Comparison of ENCODE assay signal across 9 mouse cellular contexts in the genomic region with DNA sequence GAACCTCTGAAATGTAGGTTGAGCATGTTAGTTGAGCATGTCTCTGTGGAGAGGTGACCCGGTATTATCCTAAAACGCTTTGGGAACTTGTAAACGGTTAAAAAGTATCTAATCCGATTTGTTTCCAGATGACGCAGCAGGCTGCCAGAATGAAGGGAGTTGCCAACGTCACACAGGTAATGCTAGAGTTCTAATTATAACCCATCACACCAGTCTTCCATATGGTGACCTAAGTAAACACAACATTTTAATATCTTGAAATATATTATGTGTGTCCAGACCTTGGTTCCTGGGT. TPM values are rescaled to one million over a fixed set of nuclear protein-coding genes. Genes with fewer than 3 reads are reported as not detected.
DNase-seq lines count a peak whose midpoint lies in the region; ATAC-seq and TF ChIP-seq lines count a peak whose summit lies in the region.
"Had no signal": no experiment of that assay in that cellular context is flagged by ENCODE, and none has a peak within 500 bp of the region (broad histone marks: within the 10 kb centered on the region; RNA-seq: fewer than 3 reads in every experiment).

No protein-coding gene starts in this region.

- no peak for DNase-seq in heart, postnatal 36 days
- no peak for DNase-seq in embryonic facial prominence, embryonic 11.5 days (ENCODE audit: low spot score)
- no peak for DNase-seq in intestine, embryonic 14.5 days (ENCODE audit: low spot score)
- no peak for DNase-seq in adrenal gland, adult 18-20 months (ENCODE audit: low spot score in 2 of 2)
- no peak for DNase-seq in lung, postnatal 4 days

- no peak for ATAC-seq in heart, embryonic 13.5 days (ENCODE audit: extremely low read depth, insufficient number of reproducible peaks, low FRiP score, low TSS enrichment)
- ATAC-seq in embryonic facial prominence, embryonic 11.5 days (replicated peaks; ENCODE audit: insufficient number of reproducible peaks, low FRiP score, low TSS enrichment, low read depth): no peak
- no peak for ATAC-seq in intestine, embryonic 14.5 days (replicated peaks; ENCODE audit: low FRiP score, low TSS enrichment, low read depth)

- H3K36me3 ChIP-seq in heart, embryonic 13.5 days: no peaks in the 10 kb centered on the region
- H3K36me3 ChIP-seq in E14TG2a.4 (ENCODE audit: insufficient read depth, low read length) (no peaks in the 10 kb centered on the region), myocyte (ENCODE audit: control insufficient read depth, insufficient read depth) (no peaks in the 10 kb centered on the region)
- H3K36me3 ChIP-seq in embryonic facial prominence, embryonic 11.5 days (replicated peaks; ENCODE audit: control insufficient read depth, insufficient read depth, low read depth, low read length): no peaks in the 10 kb centered on the region
- no peaks in the 10 kb centered on the region for H3K36me3 ChIP-seq in intestine, embryonic 14.5 days (ENCODE audit: control insufficient read depth, insufficient read depth, low read length)

- no peak overlapping the region for H3K27ac ChIP-seq in heart, embryonic 13.5 days (replicated peaks)
- no peak overlapping the region for H3K27ac ChIP-seq in embryonic facial prominence, embryonic 11.5 days (replicated peaks; ENCODE audit: low read depth, low read length)
- H3K27ac ChIP-seq in intestine, embryonic 14.5 days (ENCODE audit: low read depth): no peak overlapping the region

- no peak for TF ChIP-seq POLR2A in myocyte (IDR thresholded peaks at IDR 0.05; ENCODE audit: insufficient read length, low read depth)

- peak overlapping the region; percentile 77 for H3K4me2 ChIP-seq in heart, embryonic 13.5 days
- peak overlapping the region; percentile 52 for H3K4me2 ChIP-seq in embryonic facial prominence, embryonic 11.5 days (ENCODE audit: low read depth, low read length)
- peak overlapping the region; percentile 72 for H3K4me2 ChIP-seq in intestine, embryonic 14.5 days (ENCODE audit: low read length)
- peak overlapping the region; percentile 87 for H3K4me2 ChIP-seq in myocyte (ENCODE audit: low read depth)

- peak overlapping the region; percentile 75 for H3K9ac ChIP-seq in heart, embryonic 13.5 days
- peak overlapping the region; percentile 47 for H3K9ac ChIP-seq in embryonic facial prominence, embryonic 11.5 days (replicated peaks; ENCODE audit: low read length)
- peak overlapping the region; percentile 41 for H3K9ac ChIP-seq in intestine, embryonic 14.5 days (ENCODE audit: low read length)

- H3K4me1 ChIP-seq in heart, embryonic 13.5 days: peaks cover 19% of the 10 kb centered on the region
- peaks cover 14% of the 10 kb centered on the region for H3K4me1 ChIP-seq in E14TG2a.4 (replicated peaks; ENCODE audit: low read depth, low read length)
- H3K4me1 ChIP-seq in embryonic facial prominence, embryonic 11.5 days (ENCODE audit: control insufficient read depth, insufficient read depth, low read length): no peaks in the 10 kb centered on the region
- H3K4me1 ChIP-seq in intestine, embryonic 14.5 days (replicated peaks; ENCODE audit: control insufficient read depth, insufficient read depth, low read length): peaks cover 14% of the 10 kb centered on the region

- no peaks in the 10 kb centered on the region for H3K9me3 ChIP-seq in heart, embryonic 13.5 days
- H3K9me3 ChIP-seq in E14TG2a.4 (ENCODE audit: low read length): no peaks in the 10 kb centered on the region
- no peaks in the 10 kb centered on the region for H3K9me3 ChIP-seq in embryonic facial prominence, embryonic 11.5 days (replicated peaks; ENCODE audit: control insufficient read depth, low read length)
- no peaks in the 10 kb centered on the region for H3K9me3 ChIP-seq in intestine, embryonic 14.5 days (ENCODE audit: control insufficient read depth, low read length)

- H3K79me2 ChIP-seq in myocyte (ENCODE audit: control insufficient read depth, insufficient read depth): peaks cover 28% of the 10 kb centered on the region

- intact Hi-C loops in heart, postnatal 36 days (cut with DNase I): loop anchor here (1.0 to 5.0 kb wide), 4 partner anchors 102 to 312 kb away; no protein-coding TSS in a partner anchor

- TF ChIP-seq CTCF in E14TG2a.4 (conservative IDR thresholded peaks at IDR 0.05; ENCODE audit: low read length): no peak

- 4% methylated on average over 6 of the region's 6 CpGs for WGBS in heart, embryonic 13.5 days
- 3% methylated on average over 6 of the region's 6 CpGs for WGBS in embryonic facial prominence, embryonic 11.5 days
- 4% methylated on average over 6 of the region's 6 CpGs for WGBS in intestine, embryonic 14.5 days

- no peaks in the 10 kb centered on the region for H3K27me3 ChIP-seq in heart, embryonic 13.5 days (replicated peaks)
- peaks cover 16% of the 10 kb centered on the region for H3K27me3 ChIP-seq in E14TG2a.4 (ENCODE audit: insufficient read depth, low read length)
- H3K27me3 ChIP-seq in embryonic facial prominence, embryonic 11.5 days (ENCODE audit: control insufficient read depth, insufficient read depth, low read length): no peaks in the 10 kb centered on the region
- no peaks in the 10 kb centered on the region for H3K27me3 ChIP-seq in intestine, embryonic 14.5 days (replicated peaks; ENCODE audit: control insufficient read depth, insufficient read depth, low read length)
- no peaks in the 10 kb centered on the region for H3K27me3 ChIP-seq in myocyte (ENCODE audit: control insufficient read depth, insufficient read depth, insufficient read length)

- H3ac ChIP-seq in myocyte (ENCODE audit: control insufficient read depth, insufficient read length): no peak overlapping the region

- peak overlapping the region; percentile 92 for H3K4me3 ChIP-seq in heart, embryonic 13.5 days
- H3K4me3 ChIP-seq in E14TG2a.4 (replicated peaks; ENCODE audit: low read length) (peak overlapping the region; percentile 66), myocyte (peak overlapping the region; percentile 40)
- peak overlapping the region; percentile 74; the same call in 1 of the 2 replicates for H3K4me3 ChIP-seq in embryonic facial prominence, embryonic 11.5 days (ENCODE audit: low read depth, low read length)
- peak overlapping the region; percentile 33 for H3K4me3 ChIP-seq in intestine, embryonic 14.5 days (ENCODE audit: low read depth, low read length)

TF ChIP-seq in myocyte, 11 proteins besides CTCF, POLR2A, EP300 and RAD21:
- TF ChIP-seq SRF (IDR thresholded peaks at IDR 0.05; ENCODE audit: control insufficient read depth, insufficient read length, low read depth) (no peak), POLR2AphosphoS2 (IDR thresholded peaks at IDR 0.05; ENCODE audit: insufficient read length, low read depth) (no peak), TCF3 (IDR thresholded peaks at IDR 0.05; ENCODE audit: insufficient read length, low read depth) (no peak), USF1 (IDR thresholded peaks at IDR 0.05; ENCODE audit: low read depth) (no peak), MYOD1 (IDR thresholded peaks at IDR 0.05; ENCODE audit: control insufficient read depth in 1 of 3, insufficient read length in 2 of 3, low read depth in 2 of 3) (no peak), TCF12 (IDR thresholded peaks at IDR 0.05; ENCODE audit: insufficient read depth, poor library complexity, severe bottlenecking) (no peak), REST (IDR thresholded peaks at IDR 0.05; ENCODE audit: insufficient read depth, insufficient read length) (no peak), CEBPB (IDR thresholded peaks at IDR 0.05; ENCODE audit: insufficient read depth, poor library complexity, severe bottlenecking) (no peak), E2F4 (IDR thresholded peaks at IDR 0.05; ENCODE audit: insufficient read depth) (no peak), MYOG (IDR thresholded peaks at IDR 0.05; ENCODE audit: control insufficient read depth in 1 of 3, insufficient read depth in 1 of 3, insufficient read length in 2 of 3, low read depth in 2 of 3) (no peak)

RNA-seq across cellular contexts. Expression of a gene that starts 0.7 kb away (rescaled TPM):
- 12.6 and 13.4 TPM in 2 replicates for polyA plus RNA-seq in heart, embryonic 13.5 days (2015; fragmentation: Nextera tagmentation; extraction: Ambion mirVana)
- total RNA-seq in heart, postnatal 36 days (2021): 10 to 100 TPM; 25.7 to 27.1 TPM
- polyA plus RNA-seq in embryonic facial prominence, embryonic 11.5 days (2014; fragmentation: Nextera tagmentation; extraction: Ambion mirVana): 12.5 and 14.2 TPM in 2 replicates
- 16.6 and 16.9 TPM in 2 replicates for polyA plus RNA-seq in intestine, embryonic 14.5 days (2014; fragmentation: Nextera tagmentation; extraction: Ambion mirVana)
- 10.5 TPM for polyA plus RNA-seq in myocyte (2012; fragmentation: generic; extraction: Trizol)
- 100 to 1,000 TPM; 120 to 197 TPM for total RNA-seq in adrenal gland, adult 18-20 months (2021)

RNA-seq across cellular contexts. Expression of a gene that starts 51.1 kb away (rescaled TPM):
- not detected in 2 replicates for polyA plus RNA-seq in heart, embryonic 13.5 days (2015; fragmentation: Nextera tagmentation; extraction: Ambion mirVana)
- not detected for total RNA-seq in heart, postnatal 36 days (2021)
- polyA plus RNA-seq in embryonic facial prominence, embryonic 11.5 days (2014; fragmentation: Nextera tagmentation; extraction: Ambion mirVana): not detected in 2 replicates
- polyA plus RNA-seq in intestine, embryonic 14.5 days (2014; fragmentation: Nextera tagmentation; extraction: Ambion mirVana): not detected in 2 replicates
- 0.04 TPM for polyA plus RNA-seq in myocyte (2012; fragmentation: generic; extraction: Trizol)
- not detected for total RNA-seq in adrenal gland, adult 18-20 months (2021)
- total RNA-seq: ES-E14 had no signal

Comparison
In these comparisons a context has a peak if more than half of its experiments do, and no peak if none do; other contexts are left out.
1. H3K4me3 ChIP-seq: peak in every context shown above with its lines; median percentile 92 in heart, embryonic 13.5 days; 74 in embryonic facial prominence, embryonic 11.5 days; 66 in E14TG2a.4; 40 in myocyte; 33 in intestine, embryonic 14.5 days.